Mouse (Mus musculus): ENCODE data around the gene Cars2.
"Not testable (repeated sequence)": the region's sequence is repeated elsewhere in the genome, so short reads cannot be mapped to it uniquely, and the experiment has no call there.

Gene Cars2

DNA sequence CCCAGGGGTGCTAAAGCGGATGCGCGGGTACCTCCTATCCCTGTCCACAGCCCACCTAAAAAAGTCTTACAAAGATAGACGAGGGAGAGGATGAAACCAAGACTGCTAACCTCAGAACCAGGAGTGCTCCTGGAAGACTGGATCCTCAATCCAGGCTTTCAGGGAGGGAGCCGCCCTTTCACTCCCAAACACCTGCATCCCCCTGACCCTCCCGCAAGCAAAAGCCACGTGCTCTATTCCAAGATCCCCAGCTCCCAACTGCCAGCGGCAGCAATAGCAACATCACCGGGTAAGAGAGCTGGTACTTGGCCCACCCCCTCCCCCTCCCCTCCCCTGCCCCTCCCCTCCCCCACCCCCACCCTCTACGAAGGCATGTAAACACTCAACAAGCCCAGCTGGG, 75.2 kb downstream of the Cars2 start:
- DNase-seq (ENCODE audit: low read depth), result no peak

DNA sequence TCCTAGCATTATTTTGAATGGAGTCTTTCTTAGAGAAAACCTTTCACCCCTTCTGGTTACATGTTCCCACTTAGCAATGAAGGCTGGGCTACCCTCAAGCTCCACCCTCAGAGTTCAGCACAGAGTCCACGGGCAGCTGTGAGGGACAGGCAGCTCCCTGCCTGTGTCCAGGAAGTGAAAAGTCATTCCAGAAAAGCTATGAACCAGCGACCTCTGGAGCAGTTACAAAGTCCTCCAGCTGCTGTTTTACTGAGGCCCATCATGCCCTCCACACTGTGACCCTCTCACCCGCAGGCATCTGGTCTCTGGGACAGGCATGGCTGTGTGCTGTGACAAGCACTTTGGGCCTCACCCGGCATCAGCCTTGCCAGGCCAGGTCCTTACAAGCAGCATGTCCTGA, 77.5 kb downstream of the Cars2 start:
- no peak for DNase-seq (ENCODE audit: low read depth)

DNA sequence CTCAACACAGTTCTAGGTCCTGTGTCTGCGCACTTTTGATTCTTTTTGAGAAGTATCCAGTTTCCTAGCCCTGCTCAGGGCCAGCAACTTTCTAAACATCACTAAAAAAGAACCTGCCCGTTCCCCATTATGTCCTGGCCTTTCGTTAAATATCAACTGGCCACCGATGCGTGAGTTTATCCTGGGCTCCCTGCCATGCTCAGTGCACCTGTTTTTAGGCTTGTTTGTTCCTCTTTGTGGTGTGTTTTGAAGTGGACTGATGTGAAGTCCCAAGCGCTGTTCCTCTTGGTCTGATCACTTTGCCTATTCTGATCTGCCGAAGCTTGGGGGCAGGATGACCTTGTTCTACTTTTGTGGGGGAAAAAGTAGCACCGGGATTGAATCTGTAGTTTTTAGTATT, 79.3 kb downstream of the Cars2 start:
- DNase-seq (ENCODE audit: low read depth), result no peak

DNA sequence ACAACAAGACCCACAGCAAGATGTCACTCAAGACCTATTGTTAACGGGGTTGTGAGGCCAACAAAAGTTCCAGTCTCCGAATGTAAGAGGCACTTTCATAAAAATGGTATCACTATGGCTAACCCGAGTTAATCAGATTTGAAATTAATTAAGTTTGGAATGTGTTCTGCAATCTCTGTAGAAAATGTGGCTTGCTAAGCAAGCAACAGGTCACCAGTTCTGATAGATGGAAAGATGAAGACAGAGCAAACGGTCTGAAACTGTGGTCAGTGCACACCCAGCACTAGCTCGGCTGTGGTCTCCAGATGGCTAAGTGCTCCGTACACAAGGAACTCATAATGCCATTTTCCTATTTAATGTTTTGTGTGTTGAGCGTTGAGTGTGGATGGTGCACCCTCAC, 79.9 kb downstream of the Cars2 start:
- no peak for DNase-seq (ENCODE audit: low read depth)

DNA sequence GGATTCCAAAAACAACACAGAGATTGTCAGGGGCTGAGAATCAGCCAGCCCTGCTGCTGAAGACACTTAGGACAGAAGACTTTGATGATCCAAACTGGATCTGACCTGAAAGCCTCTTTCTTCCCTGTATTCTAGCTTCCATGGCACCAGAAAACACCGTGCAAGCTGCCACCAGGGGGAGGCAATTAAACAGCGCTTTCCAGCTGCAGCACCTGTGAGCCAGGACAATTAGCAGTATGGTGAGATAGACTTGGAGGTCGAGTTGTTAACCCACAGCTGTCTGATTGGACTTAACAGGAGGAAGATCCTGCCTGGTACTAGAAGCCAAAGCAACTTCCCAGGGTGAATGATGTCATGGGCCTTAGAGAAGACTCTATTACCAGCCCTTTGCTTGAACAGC, 81.5 kb downstream of the Cars2 start:
- no peak for DNase-seq (ENCODE audit: low read depth)

DNA sequence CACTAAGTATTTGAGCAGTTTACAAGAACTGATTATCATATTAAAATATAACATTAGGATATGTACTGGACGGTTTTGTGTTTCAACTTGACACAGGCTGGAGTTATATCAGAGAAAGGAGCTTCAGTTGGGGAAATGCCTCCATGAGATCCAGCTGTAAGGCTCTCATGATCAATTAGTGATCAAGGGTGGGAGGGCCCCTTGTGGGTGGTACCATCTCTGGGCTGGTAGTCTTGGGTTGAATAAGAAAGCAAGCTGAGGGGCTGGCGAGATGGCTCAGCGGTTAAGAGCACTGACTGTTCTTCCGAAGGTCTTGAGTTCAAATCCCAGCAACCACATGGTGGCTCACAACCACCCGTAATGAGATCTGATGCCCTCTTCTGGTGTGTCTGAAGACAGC, 84.1 kb downstream of the Cars2 start:
- not testable (repeated sequence) for DNase-seq (ENCODE audit: low read depth)

DNA sequence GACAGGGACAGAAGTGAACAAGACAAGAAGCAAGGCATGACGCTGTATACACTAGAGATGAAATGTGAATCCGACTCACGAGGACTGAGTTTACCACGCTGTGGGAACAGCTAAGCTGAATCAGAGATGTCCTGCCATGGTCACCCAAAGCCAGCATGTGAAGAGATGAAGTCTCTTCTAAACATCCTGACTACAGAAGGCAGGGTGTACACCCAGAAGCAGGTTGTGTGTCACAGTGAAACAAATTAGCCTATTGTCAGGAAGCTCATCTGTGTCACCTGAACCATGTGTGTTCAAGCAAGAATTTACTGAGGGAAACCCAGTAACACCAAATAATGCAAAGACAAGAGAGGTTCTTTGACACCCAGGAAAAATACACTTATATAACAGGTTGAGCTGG, 85.0 kb downstream of the Cars2 start:
- DNase-seq (ENCODE audit: low read depth), result no peak

DNA sequence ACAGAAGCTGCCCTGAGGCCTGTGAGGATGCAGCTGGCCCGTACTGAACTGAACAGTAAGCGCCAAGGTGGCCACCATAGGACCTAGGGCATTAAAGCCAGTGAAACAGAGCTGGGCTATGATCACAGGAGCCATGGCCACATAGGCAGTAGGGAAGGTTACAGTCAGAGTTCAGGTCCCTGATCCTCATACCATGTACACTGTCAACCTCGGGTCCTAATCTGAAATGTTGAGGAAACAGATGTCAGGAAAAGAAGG, 85.9 kb downstream of the Cars2 start:
- no peak for DNase-seq (ENCODE audit: low read depth)
